Mouse (Mus musculus) ES-E14 (cell line): ENCODE data around the gene Senp3.
A peak's percentile ranks its signal among the peaks of the same experiment; 100 is the strongest.

ENCODE experiments used
- CHD2 ChIP-seq: IDR thresholded peaks from 2 replicates; pipeline ENCODE4 v1.6.1; 2014; ENCODE audit warnings: mild to moderate bottlenecking, low read depth, low read length, inconsistent platforms
- HCFC1 ChIP-seq: IDR thresholded peaks from 2 replicates; pipeline ENCODE4 v1.6.1; 2012; ENCODE audit warnings: low read length, inconsistent platforms, borderline replicate concordance; ENCODE audit not compliant: insufficient read depth
- MAFK ChIP-seq: IDR thresholded peaks from 2 replicates; pipeline ENCODE4 v1.6.1; 2014; ENCODE audit warnings: mild to moderate bottlenecking, low read depth, low read length, inconsistent platforms; ENCODE audit not compliant: insufficient read depth
- ZC3H11A ChIP-seq: IDR thresholded peaks from 2 replicates; pipeline ENCODE4 v1.6.1; 2012; ENCODE audit warnings: low read depth, mild to moderate bottlenecking, inconsistent platforms, low read length, borderline replicate concordance
- ZNF384 ChIP-seq: IDR thresholded peaks from 2 replicates; pipeline ENCODE4 v1.6.1; 2012; ENCODE audit warnings: low read depth, low read length, inconsistent platforms

DNA sequence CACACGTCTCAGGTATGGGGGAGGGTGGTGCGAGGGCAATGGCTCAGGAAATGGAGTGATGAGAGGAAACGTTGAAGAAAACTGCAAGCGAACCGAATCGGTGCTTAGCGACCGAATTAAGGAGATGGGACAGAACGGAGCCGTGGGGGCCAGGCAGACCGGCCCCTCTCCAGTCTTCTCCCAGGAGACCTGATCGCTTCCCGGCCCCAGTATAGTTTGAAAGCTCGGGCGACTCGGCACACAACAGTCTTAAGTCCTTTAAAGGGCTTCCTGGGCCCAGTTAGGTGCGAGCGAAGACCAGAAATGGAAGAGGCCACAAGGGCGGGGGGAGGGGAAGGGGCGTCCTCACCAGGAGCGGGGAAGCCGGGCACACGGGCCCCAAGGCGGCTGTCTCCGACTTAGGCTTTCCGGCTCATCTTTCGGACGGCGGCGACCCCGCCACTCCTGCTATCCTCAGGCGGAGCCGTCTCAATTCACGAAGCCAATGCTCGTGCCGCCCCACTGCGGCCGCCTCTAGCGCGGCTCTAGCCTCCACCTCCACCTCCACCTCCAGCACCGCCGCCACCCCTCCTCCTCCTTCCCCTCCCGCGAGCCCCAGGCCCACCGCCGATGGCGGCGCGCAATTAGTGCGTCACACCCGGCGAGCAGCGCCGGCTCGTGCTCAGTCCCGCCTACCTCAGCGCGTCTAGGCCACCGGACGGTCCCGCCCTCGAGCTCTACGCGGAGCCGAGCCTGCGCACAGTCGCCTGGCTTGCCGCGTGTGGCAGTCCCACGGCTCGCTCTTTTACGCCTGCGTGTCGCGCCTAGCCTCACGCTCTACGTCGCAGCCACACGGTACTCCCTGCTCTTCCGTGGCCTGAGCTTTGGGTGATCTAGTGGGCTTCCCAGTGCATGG is at the start of gene Senp3:
- no peak for TF ChIP-seq ZC3H11A
- TF ChIP-seq HCFC1: peak; percentile 73
- TF ChIP-seq CHD2: no peak
- TF ChIP-seq MAFK: no peak
- no peak for TF ChIP-seq ZNF384
